Mouse (Mus musculus) liver, embryonic 14.5 days (tissue): ENCODE measurements around the gene Syne3.

Experiments used
- CTCF ChIP-seq: IDR thresholded peaks from 2 replicates; pipeline ENCODE4 v1.5.1; 2016; ENCODE audit warnings: antibody characterized with exemption, low read depth, control low read depth
- EP300 ChIP-seq: IDR thresholded peaks from 2 replicates; pipeline ENCODE4 v1.6.1; 2016; ENCODE audit warnings: antibody characterized with exemption, low read depth

DNA sequence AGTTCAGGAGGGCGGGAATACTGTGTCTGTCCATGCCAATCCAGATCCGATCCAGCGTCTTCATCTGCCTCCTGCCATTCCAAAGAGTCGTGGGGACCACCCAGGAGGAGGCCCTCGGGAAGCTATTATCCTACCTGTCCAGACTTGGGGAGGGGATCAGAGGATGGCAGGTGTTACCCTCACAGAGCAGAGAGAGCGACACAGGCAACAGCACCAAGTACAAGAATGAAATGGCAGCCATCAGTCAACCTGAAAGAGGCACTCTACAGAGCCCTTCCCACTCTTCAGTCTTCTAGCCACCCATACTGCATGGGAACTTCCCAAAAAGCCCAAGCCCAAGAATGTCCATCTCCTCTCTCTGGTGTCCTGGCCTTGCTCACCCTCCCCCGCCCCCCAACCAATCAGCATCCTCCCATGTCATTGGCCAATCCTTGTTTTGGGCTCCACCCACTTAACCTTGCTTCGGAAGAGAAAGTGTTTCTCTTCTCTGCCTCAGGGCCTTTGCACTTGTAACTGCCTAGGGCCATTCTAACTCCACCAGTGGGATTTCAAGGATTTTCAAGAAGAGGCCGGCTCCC is 693 bp upstream of the Syne3 start:
- TF ChIP-seq CTCF (no peak; the same call in 1 of the 2 replicates), EP300 (no peak)
